Mouse (Mus musculus) cerebellum, adult 2 months (tissue): ENCODE data around the gene Napa.

Experiments
- CTCF ChIP-seq: fragments of 200-500 bp; IDR thresholded peaks from 2 replicates; pipeline ENCODE4 v1.5.1; 2011; ENCODE audit warnings: low read depth, mild to moderate bottlenecking, control low read depth, low read length, moderate library complexity, borderline replicate concordance; ENCODE audit not compliant: insufficient read depth
- POLR2A ChIP-seq: fragments of 200-500 bp; IDR thresholded peaks from 2 replicates; pipeline ENCODE4 v1.6.1; 2011; ENCODE audit warnings: low read length, control low read depth, borderline replicate concordance; ENCODE audit not compliant: insufficient read depth

DNA sequence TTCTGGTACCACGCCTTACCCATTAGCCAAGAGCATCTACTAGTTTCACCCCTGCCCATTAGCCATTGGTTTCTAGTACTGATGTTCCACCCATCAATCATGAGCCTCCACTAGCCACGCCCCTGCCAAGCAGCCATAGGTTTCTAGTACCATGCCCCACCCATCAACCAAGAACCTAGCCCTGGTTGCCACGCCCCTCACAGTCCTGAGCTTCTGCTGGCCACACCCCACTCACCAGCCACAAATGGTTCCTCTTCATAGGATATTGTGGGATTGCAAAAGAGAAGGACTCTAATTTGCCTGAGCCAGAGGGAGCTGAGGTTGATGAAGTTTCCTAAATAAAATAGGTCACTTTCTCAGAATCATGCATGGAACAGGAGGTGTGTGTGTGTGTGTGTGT, 62.4 kb downstream of the Napa start:
- no peak for TF ChIP-seq POLR2A
- TF ChIP-seq CTCF = no peak
